Mouse (Mus musculus): Measurements from ENCODE around the gene Gapdh.

DNA sequence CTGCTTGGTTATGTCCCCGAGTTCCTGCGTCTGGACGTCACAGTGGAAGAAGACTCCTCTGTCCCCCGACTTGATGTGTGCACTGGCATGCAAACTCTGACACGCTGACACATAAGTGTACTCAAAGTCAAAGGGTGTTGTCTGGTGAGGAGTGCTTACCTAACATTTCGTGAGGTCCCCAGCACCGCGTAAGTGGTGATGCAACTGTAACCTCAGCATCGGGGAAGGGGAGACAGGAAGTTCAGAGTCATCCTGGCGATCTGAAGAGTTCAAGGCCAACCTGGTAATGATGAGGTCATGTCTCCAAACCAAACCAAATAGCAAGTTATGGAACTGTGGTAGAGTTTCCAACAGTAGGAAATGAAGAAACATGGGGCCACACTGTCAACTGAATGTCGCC is 53.7 kb downstream of the Gapdh start:
- TF ChIP-seq TAL1 (conservative IDR thresholded peaks at IDR 0.05; ENCODE audit: low read depth, low read length) (no peak), CTCF (IDR thresholded peaks at IDR 0.05; ENCODE audit: low read depth, low read length) (no peak), POLR2AphosphoS5 (IDR thresholded peaks at IDR 0.05; ENCODE audit: insufficient replicate concordance, low read depth, low read length) (peak; percentile 71; the same call in 1 of the 2 replicates)
